Mouse (Mus musculus): ENCODE results near the gene Krt82. TPM values are rescaled to one million over a fixed set of nuclear protein-coding genes. Genes with fewer than 3 reads are reported as not detected.

The Krt82 gene
- total and polyA plus RNA-seq, 2 experiments from 2014 or later: not detected

GRCm38 (mm10) chr15:101491431-101491830 lies 59.0 kb downstream of the Krt82 start, which contains the start of gene Krt83:
Krt83 (minus strand) TSS chr15:101491512.
- no peak for TF ChIP-seq CTCF (IDR thresholded peaks at IDR 0.05; ENCODE audit: low read depth)
- H3K4me2 ChIP-seq (ENCODE audit: low read depth): no peak within 1 kb of the TSS
- H3K36me3 ChIP-seq (ENCODE audit: insufficient read depth): no peaks in the 10 kb centered on the region
- no peak within 1 kb of the TSS for H3K4me3 ChIP-seq (ENCODE audit: low read depth, low read length)
- H3K4me1 ChIP-seq (ENCODE audit: insufficient read depth): no peaks in the 10 kb centered on the region
- WGBS: 39% methylated on average over 6 of the region's 6 CpGs
- H3K9ac ChIP-seq: no peak within 1 kb of the TSS
- H3K27me3 ChIP-seq (ENCODE audit: insufficient read depth, low read length): no peaks in the 10 kb centered on the region
- H3K9me3 ChIP-seq (ENCODE audit: low read length): no peaks in the 10 kb centered on the region
- no peak within 1 kb of the TSS for H3K27ac ChIP-seq (ENCODE audit: low read depth, low read length)
- DNase-seq: no peak
- ATAC-seq: no peak

Small RNA genes lying within 50 kb of the gene (microRNA-seq; reads per million reads assigned to microRNA genes)
- gene Gm44393 (0 reads per million in 2 experiments), gene Gm44460 (0 reads per million in 2 experiments)

Other genes with a start within 250 kb of the Krt82 start
- gene Krt80, start 180.5 kb downstream of the Krt82 start, total RNA-seq (2014; rRNA removed): 0.29 TPM in 1 of 2 replicates, not detected in the other
- gene Krt80, start 180.5 kb downstream of the Krt82 start, polyA plus RNA-seq (2015; fragmentation: Nextera tagmentation; extraction: Ambion mirVana): 0.16 and 0.23 TPM in 2 replicates
- gene Krt7, start 139.6 kb downstream of the Krt82 start, total RNA-seq (2014; rRNA removed): 0.29 and 0.31 TPM in 2 replicates
- gene Krt7, start 139.6 kb downstream of the Krt82 start, polyA plus RNA-seq (2015; fragmentation: Nextera tagmentation; extraction: Ambion mirVana): 0.24 and 0.47 TPM in 2 replicates
- 0.15 and 0.52 TPM in 2 replicates for gene Krt87, start 111.9 kb downstream of the Krt82 start, total RNA-seq (2014; rRNA removed)
- 0.36 and 0.38 TPM in 2 replicates for gene Krt87, start 111.9 kb downstream of the Krt82 start, polyA plus RNA-seq (2015; fragmentation: Nextera tagmentation; extraction: Ambion mirVana)
- gene Krt88, start 102.9 kb downstream of the Krt82 start, total RNA-seq (2014; rRNA removed): not detected in 2 replicates
- gene Krt88, start 102.9 kb downstream of the Krt82 start, polyA plus RNA-seq (2015; fragmentation: Nextera tagmentation; extraction: Ambion mirVana): not detected in 2 replicates
- gene Krt81, start 86.9 kb downstream of the Krt82 start, total RNA-seq (2014; rRNA removed): not detected in 2 replicates
- not detected in 2 replicates for gene Krt81, start 86.9 kb downstream of the Krt82 start, polyA plus RNA-seq (2015; fragmentation: Nextera tagmentation; extraction: Ambion mirVana)
- gene Krt86, start 77.2 kb downstream of the Krt82 start, total RNA-seq (2014; rRNA removed): 0.14 TPM in 1 of 2 replicates, not detected in the other
- 0.11 and 0.19 TPM in 2 replicates for gene Krt86, start 77.2 kb downstream of the Krt82 start, polyA plus RNA-seq (2015; fragmentation: Nextera tagmentation; extraction: Ambion mirVana)
- not detected in 2 replicates for gene Krt83, start 59.2 kb downstream of the Krt82 start, total RNA-seq (2014; rRNA removed)
- not detected in 2 replicates for gene Krt83, start 59.2 kb downstream of the Krt82 start, polyA plus RNA-seq (2015; fragmentation: Nextera tagmentation; extraction: Ambion mirVana)
- not detected in 2 replicates for gene Gm49425, start 33.4 kb downstream of the Krt82 start, total RNA-seq (2014; rRNA removed)
- gene Gm49425, start 33.4 kb downstream of the Krt82 start, polyA plus RNA-seq (2015; fragmentation: Nextera tagmentation; extraction: Ambion mirVana): not detected in 2 replicates
- gene Krt84, start 17.8 kb downstream of the Krt82 start, total RNA-seq (2014; rRNA removed): not detected in 2 replicates
- gene Krt84, start 17.8 kb downstream of the Krt82 start, polyA plus RNA-seq (2015; fragmentation: Nextera tagmentation; extraction: Ambion mirVana): not detected in 2 replicates
- 0.29 TPM in 1 of 2 replicates, not detected in the other for gene Krt90, start 12.3 kb upstream of the Krt82 start, total RNA-seq (2014; rRNA removed)
- 0.10 and 0.29 TPM in 2 replicates for gene Krt90, start 12.3 kb upstream of the Krt82 start, polyA plus RNA-seq (2015; fragmentation: Nextera tagmentation; extraction: Ambion mirVana)
- gene Krt75, start 23.2 kb upstream of the Krt82 start, total RNA-seq (2014; rRNA removed): 0.10 and 0.15 TPM in 2 replicates
- gene Krt75, start 23.2 kb upstream of the Krt82 start, polyA plus RNA-seq (2015; fragmentation: Nextera tagmentation; extraction: Ambion mirVana): 0.05 and 0.19 TPM in 2 replicates
- not detected in 2 replicates for gene Gm5414, start 77.5 kb upstream of the Krt82 start, total RNA-seq (2014; rRNA removed)
- not detected in 2 replicates for gene Gm5414, start 77.5 kb upstream of the Krt82 start, polyA plus RNA-seq (2015; fragmentation: Nextera tagmentation; extraction: Ambion mirVana)
- not detected in 2 replicates for gene Gm5478, start 96.7 kb upstream of the Krt82 start, total RNA-seq (2014; rRNA removed)
- gene Gm5478, start 96.7 kb upstream of the Krt82 start, polyA plus RNA-seq (2015; fragmentation: Nextera tagmentation; extraction: Ambion mirVana): not detected in 2 replicates
- gene Krt6b, start 129.6 kb upstream of the Krt82 start, total RNA-seq (2014; rRNA removed): not detected in 2 replicates
- gene Krt6b, start 129.6 kb upstream of the Krt82 start, polyA plus RNA-seq (2015; fragmentation: Nextera tagmentation; extraction: Ambion mirVana): not detected in 2 replicates
- gene Krt6a, start 143.6 kb upstream of the Krt82 start, total RNA-seq (2014; rRNA removed): not detected in 2 replicates
- not detected in 2 replicates for gene Krt6a, start 143.6 kb upstream of the Krt82 start, polyA plus RNA-seq (2015; fragmentation: Nextera tagmentation; extraction: Ambion mirVana)
- gene Krt5, start 162.2 kb upstream of the Krt82 start, total RNA-seq (2014; rRNA removed): not detected in 2 replicates
- gene Krt5, start 162.2 kb upstream of the Krt82 start, polyA plus RNA-seq (2015; fragmentation: Nextera tagmentation; extraction: Ambion mirVana): not detected in 2 replicates
- 0.08 and 0.43 TPM in 2 replicates for gene Krt71, start 192.4 kb upstream of the Krt82 start, total RNA-seq (2014; rRNA removed)
- not detected in 2 replicates for gene Krt71, start 192.4 kb upstream of the Krt82 start, polyA plus RNA-seq (2015; fragmentation: Nextera tagmentation; extraction: Ambion mirVana)
- gene Krt72, start 235.8 kb upstream of the Krt82 start, total RNA-seq (2014; rRNA removed): not detected in 2 replicates
- gene Krt72, start 235.8 kb upstream of the Krt82 start, polyA plus RNA-seq (2015; fragmentation: Nextera tagmentation; extraction: Ambion mirVana): not detected in 2 replicates